Mouse (Mus musculus) heart, adult 2 months (tissue): Measurements from ENCODE around the gene Zbtb46. TPM values are rescaled to one million over a fixed set of nuclear protein-coding genes. Genes with fewer than 3 reads are reported as not detected.
"Not testable (repeated sequence)": the region's sequence is repeated elsewhere in the genome, so short reads cannot be mapped to it uniquely, and the experiment has no call there.

Experiments
- DNase-seq, 2 experiments: peaks; one replicate each; pipeline ENCODE4 v3.0.0; 2021
- H3K27ac ChIP-seq: fragments of 200-600 bp; 2 replicates; pipeline ENCODE4 v1.8.1; 2022
- H3K27me3 ChIP-seq: fragments of 200-500 bp; 2 replicates; pipeline ENCODE4 v1.6.1; 2012; ENCODE audit warnings: mild to moderate bottlenecking, low read length, inconsistent platforms, mixed read lengths; ENCODE audit not compliant: control insufficient read depth, insufficient read depth
- H3K36me3 ChIP-seq: fragments of 200-500 bp; 2 replicates; pipeline ENCODE4 v1.6.1; 2012; ENCODE audit warnings: low read length, inconsistent platforms; ENCODE audit not compliant: control insufficient read depth, insufficient read depth
- H3K4me1 ChIP-seq: fragments of 200-500 bp; 2 replicates; pipeline ENCODE4 v1.6.1; 2011; ENCODE audit warnings: low read length; ENCODE audit not compliant: control insufficient read depth, insufficient read depth
- H3K4me3 ChIP-seq: fragments of 200-600 bp; 2 replicates; pipeline ENCODE4 v1.8.1; 2022
- H3K79me2 ChIP-seq: fragments of 200-500 bp; replicated peaks from 2 replicates; pipeline ENCODE4 v1.6.1; 2012; ENCODE audit warnings: mild to moderate bottlenecking, inconsistent platforms, low read length, moderate library complexity, mixed read lengths; ENCODE audit not compliant: control insufficient read depth, insufficient read depth
- H3K9ac ChIP-seq: fragments of 200-500 bp; 2 replicates; pipeline ENCODE4 v1.6.1; 2012; ENCODE audit warnings: low read depth, mild to moderate bottlenecking, control low read depth, inconsistent platforms, low read length, mixed read lengths
- CTCF ChIP-seq: fragments of 200-600 bp; IDR thresholded peaks from 2 replicates; pipeline ENCODE4 v1.8.1; 2022; ENCODE audit warnings: antibody characterized with exemption, mild to moderate bottlenecking, moderate library complexity
- EP300 ChIP-seq: fragments of 200-500 bp; IDR thresholded peaks from 2 replicates; pipeline ENCODE4 v1.6.1; 2011; ENCODE audit warnings: low read depth, low read length, control low read depth; ENCODE audit not compliant: insufficient read depth
- POLR2A ChIP-seq: fragments of 200-500 bp; IDR thresholded peaks from 2 replicates; pipeline ENCODE4 v1.6.1; 2011; ENCODE audit warnings: mild to moderate bottlenecking, low read depth, low read length, control low read depth; ENCODE audit not compliant: insufficient read depth
- WGBS: fragments of 180-500 bp; shearing (Covaris S2); methylation state at CpG from one replicate; pipeline ENCODE4 v1.1.7; 2018; 5-methylcytosine and 5-hydroxymethylcytosine counted together
- intact Hi-C: fragments of 180-260 bp; cut with DNase I; formaldehyde crosslinking; loops from one replicate; pipeline ENCODE4 v1.15.1; 2025
- long read RNA-seq: library from polyadenylated mRNA; stranded (forward); transcript quantifications from one replicate; pipeline ENCODE4 v2.0.0, GENCODE M21; 2021
- polyA plus RNA-seq: library from polyadenylated mRNA; depleted of rRNA; stranded (reverse); fragments of >200 nt; gene quantifications from 2 replicates; pipeline ENCODE4 v1.2.3, GENCODE M21; 2012; rRNA removed
- total RNA-seq, 2 experiments: library from RNA; stranded (reverse); gene quantifications; 2 replicates each; pipeline ENCODE4 v1.2.3; 2021

Gene Zbtb46
- 10 to 100 TPM; 10.7 to 13.2 TPM for total RNA-seq
- 8.3 and 14.9 TPM in 2 replicates for polyA plus RNA-seq
- long read RNA-seq, full-length matches to known transcripts: 12 of 19 reads
- long read RNA-seq, partial matches to known transcripts: 1 of 19 reads
- long read RNA-seq, other reads (novel, unspliced or antisense): 6 of 19 reads

DNA sequence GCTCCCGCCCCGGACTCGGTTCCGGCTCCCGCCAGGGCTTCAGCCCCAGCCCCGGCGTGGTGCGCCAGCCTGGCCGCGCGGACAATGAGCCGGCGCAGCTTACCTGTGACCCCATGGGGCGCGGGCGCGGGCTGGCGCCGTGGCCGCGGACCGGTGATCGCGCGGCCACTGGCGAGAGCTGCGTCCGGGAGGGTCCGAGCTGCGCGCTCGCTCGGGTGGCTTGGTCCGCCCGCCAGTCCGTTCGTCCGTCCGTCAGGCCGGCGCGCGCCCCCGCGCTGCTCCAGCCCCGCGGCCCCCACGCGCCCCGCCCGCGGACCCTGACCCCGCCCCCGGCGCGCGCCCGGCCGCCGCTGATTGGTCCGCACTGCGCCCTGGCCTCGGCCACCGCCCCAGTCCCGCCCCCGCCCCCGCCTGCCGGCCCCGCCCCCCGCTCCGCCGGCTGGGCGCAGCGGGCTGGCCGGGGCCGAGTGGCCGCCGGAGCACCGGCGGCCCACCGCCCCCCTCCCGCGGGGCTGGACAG, at the start of gene Zbtb46:
Gene Zbtb46 (minus strand): TSS at position 274 of the 520 bp plus-strand sequence.
- Histone ChIP-seq H3K9ac (peak within 1 kb of the TSS; percentile 97), H3K27ac (peak within 1 kb of the TSS; percentile 97), H3K36me3 (peaks cover 3% of the 10 kb centered on the region; the same call in 1 of the 2 replicates), H3K4me1 (peaks cover 10% of the 10 kb centered on the region), H3K27me3 (no peaks in the 10 kb centered on the region), H3K79me2 (peaks cover 3% of the 10 kb centered on the region), H3K4me3 (peak within 1 kb of the TSS; percentile 97)
- TF ChIP-seq POLR2A (no peak; the same call in 1 of the 2 replicates), EP300 (no peak), CTCF (no peak)
- WGBS: 1% methylated on average over 80 of the region's 83 CpGs
- peak; percentile 94 to 95 for DNase-seq
- intact Hi-C loops: loop anchor here (2.0 kb wide), 2 partner anchors 38 to 60 kb away; partner anchors contain the start of gene Tpd52l2

GRCm38 (mm10) chr2:181498644-181499043, 39.4 kb upstream of the Zbtb46 start:
- 47% methylated on average over 4 of the region's 4 CpGs for WGBS

DNA sequence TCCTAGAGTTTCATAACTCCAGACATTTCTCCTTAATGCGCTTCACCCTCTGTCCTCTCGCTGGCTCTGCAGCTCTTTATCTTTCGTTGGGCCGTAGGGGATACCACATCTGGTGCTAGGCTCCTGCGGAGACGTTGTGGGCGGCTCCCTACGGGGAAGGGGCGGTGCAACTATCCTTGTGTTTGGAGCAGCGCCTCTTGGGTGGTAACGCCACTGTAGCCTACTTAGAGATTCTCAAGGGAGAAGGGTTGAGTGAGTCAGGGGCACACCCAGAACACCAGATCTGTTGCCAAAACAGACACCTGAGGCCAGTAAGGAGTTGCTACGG, 38.3 kb upstream of the Zbtb46 start:
- H3K27me3 ChIP-seq: no peaks in the 10 kb centered on the region
- TF ChIP-seq POLR2A (no peak), EP300 (no peak), CTCF (no peak)
- no peaks in the 10 kb centered on the region for H3K36me3 ChIP-seq
- WGBS: under 1% methylated on average over 12 of the region's 12 CpGs
- intact Hi-C loops: loop anchor here (1.0 to 2.0 kb wide), 3 partner anchors 21 to 86 kb away; partner anchors contain the start of gene Zbtb46
- peak overlapping the region; percentile 86 for H3K9ac ChIP-seq
- peak overlapping the region; percentile 94 for H3K27ac ChIP-seq
- H3K79me2 ChIP-seq: no peaks in the 10 kb centered on the region
- peaks cover 3% of the 10 kb centered on the region for H3K4me1 ChIP-seq
- DNase-seq: peak; percentile 80 to 83
- H3K4me3 ChIP-seq: peak overlapping the region; percentile 62

More at GRCm38 (mm10) chr2:181498644-181499043, 39.4 kb upstream of the Zbtb46 start:
- Histone ChIP-seq H3K4me3 (no peak overlapping the region), H3K27me3 (no peaks in the 10 kb centered on the region), H3K27ac (no peak overlapping the region), H3K9ac (no peak overlapping the region), H3K79me2 (no peaks in the 10 kb centered on the region), H3K4me1 (peaks cover 3% of the 10 kb centered on the region), H3K36me3 (peaks cover 3% of the 10 kb centered on the region; the same call in 1 of the 2 replicates)
- intact Hi-C loops: no loop called here
- TF ChIP-seq POLR2A (no peak), CTCF (no peak), EP300 (no peak)
- no peak for DNase-seq

DNA sequence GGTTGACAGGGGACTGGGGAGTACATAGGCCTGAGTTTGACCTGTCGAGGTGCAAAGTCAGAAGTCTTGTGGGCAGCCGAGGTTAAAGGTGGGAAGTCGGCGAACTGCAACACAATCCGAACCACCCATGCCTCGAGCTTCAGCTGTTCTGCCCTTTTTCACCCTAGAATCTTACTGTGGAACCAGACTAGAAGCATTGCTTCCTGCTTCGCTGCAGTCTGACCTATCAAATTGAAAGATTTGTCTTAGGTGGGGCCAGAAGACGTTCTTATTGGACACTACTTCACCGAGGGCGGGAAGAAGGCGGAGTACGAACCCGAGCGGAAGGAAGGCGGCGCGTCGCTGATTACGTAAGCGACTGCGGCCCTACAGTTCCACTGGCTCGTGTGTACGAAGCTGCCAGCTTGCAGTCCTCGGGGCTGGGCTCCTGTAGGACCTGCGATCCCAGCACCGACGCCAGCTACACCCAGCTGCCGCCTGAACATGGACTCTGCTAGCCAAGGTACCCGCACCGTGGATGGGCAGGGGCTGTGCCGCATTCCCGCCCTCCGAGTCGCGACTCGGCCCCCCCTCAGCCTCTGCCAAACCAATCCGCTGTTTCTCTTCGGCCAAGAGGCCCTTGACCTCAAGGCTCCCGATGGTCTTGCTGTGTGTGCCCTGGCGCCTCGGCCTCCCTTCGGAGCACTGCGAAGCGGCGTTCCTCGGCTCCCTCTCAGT, 37.8 kb upstream of the Zbtb46 start, which contains the start of gene Tpd52l2:
Gene Tpd52l2 (plus strand): TSS at position 312 of the 717 bp plus-strand sequence.
- intact Hi-C loops: loop anchor here (1.0 to 2.0 kb wide), 4 partner anchors 22 to 105 kb away; partner anchors contain the start of gene Zbtb46
- no peaks in the 10 kb centered on the region for H3K27me3 ChIP-seq
- peak within 1 kb of the TSS; percentile 94 for H3K27ac ChIP-seq
- H3K4me1 ChIP-seq: peaks cover 3% of the 10 kb centered on the region
- DNase-seq: peak; percentile 89 to 94
- TF ChIP-seq POLR2A (peak; percentile 87), CTCF (no peak), EP300 (peak; percentile 62)
- peak within 1 kb of the TSS; percentile 86 for H3K9ac ChIP-seq
- WGBS: 0% methylated on average over 46 of the region's 46 CpGs
- H3K36me3 ChIP-seq: no peaks in the 10 kb centered on the region
- H3K79me2 ChIP-seq: no peaks in the 10 kb centered on the region
- peak within 1 kb of the TSS; percentile 62 for H3K4me3 ChIP-seq

- H3K9ac ChIP-seq: peak overlapping the region; percentile 29; the same call in 1 of the 2 replicates
- no peaks in the 10 kb centered on the region for H3K36me3 ChIP-seq
- H3K27me3 ChIP-seq: no peaks in the 10 kb centered on the region
- peaks cover 3% of the 10 kb centered on the region for H3K4me1 ChIP-seq
- H3K79me2 ChIP-seq: no peaks in the 10 kb centered on the region
- TF ChIP-seq POLR2A (no peak), CTCF (peak; percentile 79), EP300 (peak; percentile 63; the same call in 1 of the 2 replicates)
- intact Hi-C loops: loop anchor here (1.0 to 2.0 kb wide), 3 partner anchors 23 to 104 kb away; partner anchors contain the start of gene Zbtb46
- 10% methylated on average over 8 of the region's 8 CpGs for WGBS
- peak; percentile 63 to 71 for DNase-seq
- H3K4me3 ChIP-seq: peak overlapping the region; percentile 62
- peak overlapping the region; percentile 94 for H3K27ac ChIP-seq
These were observed 37.1 kb upstream of the Zbtb46 start for GRCm38 (mm10) chr2:181496281-181496680.

- not testable (repeated sequence) for H3K4me3 ChIP-seq, H3K9ac ChIP-seq, H3K36me3 ChIP-seq, H3K4me1 ChIP-seq, H3K79me2 ChIP-seq, H3K27me3 ChIP-seq, H3K27ac ChIP-seq
- 49% methylated on average over 8 of the region's 8 CpGs for WGBS
- intact Hi-C loops: loop anchor here (1.0 to 2.0 kb wide), 3 partner anchors 23 to 104 kb away; partner anchors contain the start of gene Zbtb46
- peak in 1 of 2 experiments; percentile 32 for DNase-seq
These were observed 36.6 kb upstream of the Zbtb46 start for GRCm38 (mm10) chr2:181495845-181496244.
